8 mouse cellular contexts compared by ENCODE assay signal in the genomic region with DNA sequence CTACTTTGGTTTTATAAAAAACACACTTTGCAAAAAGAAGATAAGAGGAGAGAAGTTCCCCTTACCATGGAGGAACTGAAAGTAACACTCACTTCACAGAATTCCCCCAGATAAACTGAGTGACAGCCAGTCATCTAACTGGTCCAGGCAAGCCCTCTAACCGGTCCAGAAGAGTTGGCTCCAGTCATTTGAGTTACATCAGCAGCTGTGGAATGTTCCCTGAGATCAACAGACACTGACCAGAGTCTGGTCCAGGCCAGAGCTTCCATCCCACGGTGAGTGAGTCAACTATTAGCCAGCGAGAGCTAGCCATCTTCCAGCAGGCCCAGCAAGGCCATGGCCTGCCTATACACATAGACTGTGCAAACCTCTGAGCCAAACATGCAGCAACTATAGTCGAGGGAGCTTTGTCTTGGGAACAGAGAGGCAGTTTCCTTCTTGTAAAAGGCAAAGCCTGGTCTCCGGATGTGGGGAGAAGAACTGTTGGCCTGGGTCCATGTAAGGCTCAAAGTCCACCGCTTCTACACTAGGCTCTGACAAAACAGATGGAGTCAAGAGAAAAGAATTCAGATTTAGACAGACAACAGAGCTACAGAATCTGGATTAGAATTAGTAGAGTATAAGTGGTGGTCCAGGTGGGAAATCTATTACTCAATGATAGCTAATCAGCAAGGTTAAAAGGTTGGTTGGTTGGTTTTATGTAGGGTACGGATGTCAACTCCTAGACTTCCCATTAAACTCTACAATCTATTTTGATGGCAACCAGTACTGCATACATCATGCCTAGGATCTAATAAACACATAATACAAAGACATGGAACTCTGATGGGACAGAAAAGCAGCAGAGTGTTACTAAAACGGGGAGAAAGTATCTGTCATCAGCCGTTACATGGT. TPM values are rescaled to one million over a fixed set of nuclear protein-coding genes. Genes with fewer than 3 reads are reported as not detected.
DNase-seq lines count a peak whose midpoint lies in the region; ATAC-seq lines count a peak whose summit lies in the region.

No protein-coding gene starts in this region.

- 0 out of 2 replicates have a peak, but pooled peaks have one; percentile 23 for ATAC-seq in intestine, embryonic 15.5 days

- H3K27ac ChIP-seq in intestine, embryonic 15.5 days: peak overlapping the region; percentile 32; the same call in 1 of the 2 replicates

- H3K4me1 ChIP-seq in intestine, embryonic 15.5 days (replicated peaks): peaks cover 13% of the 10 kb centered on the region

- no peak overlapping the region for H3K4me3 ChIP-seq in intestine, embryonic 15.5 days (replicated peaks)

- H3K9me3 ChIP-seq in intestine, embryonic 15.5 days: no peaks in the 10 kb centered on the region

- H3K9ac ChIP-seq in intestine, embryonic 15.5 days: no peak overlapping the region

- peak; percentile 23 to 46 for DNase-seq in spleen, postnatal 36 days (ENCODE audit: low spot score in 2 of 2)
- DNase-seq in spleen, postnatal 14 days (ENCODE audit: low spot score in 2 of 2): no peak
- peak; percentile 81 for DNase-seq in gastrocnemius, adult 18-20 months (ENCODE audit: low spot score)
- DNase-seq in lung, postnatal 10 days: peak; percentile 86
- no peak for DNase-seq in cerebellum, postnatal 14 days
- no peak for DNase-seq in T-cell, adult 2 months (ENCODE audit: low spot score)
- no peak for DNase-seq in thymus, postnatal 4 days

- no peak overlapping the region for H3K4me2 ChIP-seq in intestine, embryonic 15.5 days (replicated peaks)

- no peaks in the 10 kb centered on the region for H3K36me3 ChIP-seq in intestine, embryonic 15.5 days

- 50% methylated on average over 9 of the region's 9 CpGs for WGBS in intestine, embryonic 15.5 days

- no peaks in the 10 kb centered on the region for H3K27me3 ChIP-seq in intestine, embryonic 15.5 days (replicated peaks)

RNA-seq across cellular contexts. Expression of a gene that starts 24.7 kb away (rescaled TPM):
- 10 to 100 TPM; 68.7 to 96.8 TPM for total RNA-seq in gastrocnemius, adult 18-20 months (2021)
- polyA plus RNA-seq in intestine, embryonic 15.5 days (2015; fragmentation: Nextera tagmentation; extraction: Ambion mirVana): 136 and 147 TPM in 2 replicates

Comparison
In these comparisons a context has a peak if more than half of its experiments do, and no peak if none do; other contexts are left out.
1. DNase-seq: peak in spleen, postnatal 36 days (2 of 2), gastrocnemius, adult 18-20 months (single experiment) and lung, postnatal 10 days (single experiment); none in spleen, postnatal 14 days (0 of 2), cerebellum, postnatal 14 days (0 of 2), T-cell, adult 2 months (single experiment) and thymus, postnatal 4 days (single experiment).